Mouse (Mus musculus) gastrocnemius, postnatal 36 days (tissue): ENCODE results near the gene Polr3b. TPM values are rescaled to one million over a fixed set of nuclear protein-coding genes. Genes with fewer than 3 reads are reported as not detected.

Source experiments
- DNase-seq, 2 experiments: peaks; one replicate each; pipeline ENCODE4 v3.0.0; 2022
- intact Hi-C: fragments of 180-260 bp; cut with DNase I; formaldehyde crosslinking; loops from one replicate; pipeline ENCODE4 v1.15.1; 2025
- total RNA-seq, 2 experiments: library from RNA; stranded (reverse); gene quantifications; 2 replicates each; pipeline ENCODE4 v1.2.3; 2021

Polr3b gene
- total RNA-seq, 2 experiments from 2014 or later: 8.2 to 10.9 TPM

DNA sequence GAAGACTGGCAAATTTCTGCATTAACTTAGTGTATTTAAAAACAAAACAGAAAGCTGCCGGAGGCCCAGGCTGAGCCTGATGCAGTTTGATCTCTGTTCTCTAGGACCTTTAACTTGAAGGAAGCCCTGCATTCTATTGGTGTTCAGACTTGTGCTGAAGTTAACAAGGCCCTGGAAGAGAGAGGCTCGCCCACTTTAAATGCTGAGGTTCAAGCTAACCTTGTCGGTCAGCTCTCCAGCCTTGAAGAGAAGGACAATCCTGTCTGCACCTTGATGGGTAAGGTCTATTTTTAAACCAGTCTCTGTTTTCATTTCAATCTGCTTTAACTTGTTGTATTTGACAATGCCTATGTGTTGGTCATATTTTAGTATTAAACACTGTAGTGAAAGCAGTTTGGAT is 13.7 kb upstream of the Polr3b start:
- intact Hi-C loops: no loop called here
- DNase-seq: no peak

DNA sequence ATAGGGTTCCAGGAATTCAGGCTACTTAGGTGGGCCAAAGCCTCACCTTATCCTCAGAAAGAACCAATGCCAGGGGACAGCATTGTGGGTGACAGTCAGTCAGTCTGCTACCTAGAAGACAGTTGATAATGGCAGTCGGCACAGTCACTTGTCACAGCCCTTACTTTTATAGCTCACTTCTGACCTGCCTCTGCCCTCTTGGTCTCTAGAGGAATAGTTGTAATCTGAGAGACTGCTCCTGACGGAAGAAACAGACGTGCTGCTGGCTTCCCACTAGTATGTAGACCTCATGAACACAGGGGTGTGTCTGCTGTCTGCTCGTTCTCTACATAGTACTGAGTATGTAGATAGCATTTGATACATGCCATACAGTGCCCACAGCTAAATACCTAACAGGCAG is 11.8 kb upstream of the Polr3b start:
- no peak for DNase-seq
- intact Hi-C loops: no loop called here

DNA sequence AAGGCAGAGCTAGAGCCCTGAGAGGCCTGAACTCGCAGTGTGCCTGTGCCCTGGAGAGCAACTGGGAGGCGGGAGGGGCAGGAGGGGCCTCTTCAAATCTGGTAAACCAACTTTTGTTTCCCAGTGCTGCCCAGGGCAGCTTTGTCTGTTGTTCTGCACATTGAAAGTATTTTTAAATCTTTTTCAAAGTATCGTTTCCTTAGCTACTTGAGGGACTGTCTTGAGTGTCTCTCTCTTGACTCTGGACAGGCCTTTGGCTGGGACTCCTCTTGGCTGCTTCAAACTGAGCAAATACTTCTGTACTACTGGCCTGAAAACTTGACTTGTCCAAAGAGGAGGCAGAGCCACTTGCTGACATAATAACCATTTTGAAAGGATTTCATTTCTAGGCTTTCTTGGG is 11.3 kb upstream of the Polr3b start:
- DNase-seq: no peak
- intact Hi-C loops: no loop called here

GRCm38 (mm10) chr10:84611664-84612063 is 10.4 kb upstream of the Polr3b start:
- intact Hi-C loops: no loop called here
- no peak for DNase-seq

GRCm38 (mm10) chr10:84612281-84612680 is 9.8 kb upstream of the Polr3b start:
- DNase-seq: no peak
- intact Hi-C loops: no loop called here

DNA sequence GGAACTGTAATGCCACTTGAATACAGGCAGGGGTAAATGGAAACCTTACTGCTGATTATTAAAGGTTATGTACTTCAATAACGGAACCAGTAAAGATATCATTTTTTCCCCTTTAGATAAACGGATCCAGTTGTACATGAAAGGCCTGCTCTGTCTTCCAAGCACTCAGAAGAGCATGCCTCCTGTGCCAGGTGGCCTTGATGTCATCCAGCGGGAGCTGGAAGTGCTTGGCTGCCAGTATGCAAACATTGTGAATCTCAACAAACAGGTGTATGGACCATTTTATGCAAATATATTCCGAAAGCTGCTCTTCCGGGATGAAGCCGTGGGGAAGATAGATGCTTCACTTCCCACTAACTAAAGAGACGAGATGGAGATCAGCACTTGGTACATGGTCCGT is 8.7 kb upstream of the Polr3b start:
- no peak for DNase-seq
- intact Hi-C loops: no loop called here

- no peak for DNase-seq
- intact Hi-C loops: no loop called here
These were observed 7.0 kb upstream of the Polr3b start for GRCm38 (mm10) chr10:84615076-84615475.

- intact Hi-C loops: no loop called here
- DNase-seq: no peak
These were observed 9.1 kb downstream of the Polr3b start for GRCm38 (mm10) chr10:84631182-84631581.

- DNase-seq: no peak
- intact Hi-C loops: loop anchor here (1.0 kb wide), 1 partner anchor 514 kb away; no protein-coding TSS in a partner anchor
These were observed 9.9 kb downstream of the Polr3b start for GRCm38 (mm10) chr10:84632005-84632404.

DNA sequence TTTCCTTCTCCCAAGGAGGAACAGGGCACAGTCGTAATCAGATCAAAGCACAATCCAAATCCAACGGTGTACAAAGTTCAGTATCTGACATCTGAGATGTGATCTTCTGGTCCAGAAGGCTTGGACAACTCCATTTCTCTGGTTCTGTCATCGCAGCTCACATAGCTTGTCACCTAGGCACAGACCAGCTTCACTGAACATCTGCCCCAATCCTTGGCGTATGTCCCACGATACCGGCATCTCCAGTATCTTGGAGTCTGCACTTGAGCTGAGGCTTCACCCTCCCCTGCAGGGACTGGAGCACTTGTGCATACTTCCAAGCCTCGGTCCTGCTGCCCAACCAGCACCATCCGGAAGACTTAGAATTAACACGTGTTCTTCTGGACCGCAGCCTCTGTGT is 14.6 kb downstream of the Polr3b start:
- intact Hi-C loops: no loop called here

GRCm38 (mm10) chr10:84638382-84638781 is 16.3 kb downstream of the Polr3b start:
- no peak for DNase-seq
- intact Hi-C loops: no loop called here

More for the DNA sequence above, 14.6 kb downstream of the Polr3b start:
- peak in 1 of 2 experiments; percentile 43 for DNase-seq

DNA sequence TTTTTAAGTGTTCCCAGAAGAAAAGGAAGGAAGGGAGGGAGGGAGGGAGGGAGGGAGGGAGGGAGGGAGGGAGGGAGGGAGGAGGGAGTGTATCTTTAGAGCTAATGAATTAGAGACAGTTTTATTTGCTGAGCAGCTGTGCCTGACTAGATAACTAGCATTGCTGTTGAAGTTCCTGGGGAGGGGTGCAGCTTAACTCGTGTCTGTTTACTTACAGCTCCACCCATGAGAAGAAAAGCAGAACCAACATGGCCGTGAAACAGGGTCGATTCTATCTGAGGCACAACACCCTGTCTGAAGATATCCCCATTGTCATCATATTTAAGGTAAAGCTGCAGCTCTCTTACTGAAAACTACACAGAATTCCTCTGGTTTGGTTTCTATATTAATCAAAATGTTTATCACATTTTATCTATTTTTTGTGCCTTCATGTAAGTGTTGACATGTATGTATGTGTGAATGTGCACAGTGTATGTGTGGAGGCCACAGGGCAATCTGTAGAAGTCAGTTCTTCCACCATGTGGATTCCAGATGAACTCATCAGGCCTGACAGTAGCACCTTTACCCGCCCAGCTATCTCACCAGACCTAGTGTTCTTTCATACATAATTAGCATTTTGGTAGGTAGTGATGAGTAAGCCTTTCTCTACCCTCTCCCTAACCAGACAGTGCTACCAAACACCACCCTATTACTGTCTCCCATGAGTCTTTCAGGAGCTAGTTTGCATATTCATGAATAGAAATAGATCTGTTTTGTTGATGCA is 17.6 kb downstream of the Polr3b start:
- intact Hi-C loops: loop anchor here (5.0 kb wide), 2 partner anchors 348 to 408 kb away; no protein-coding TSS in a partner anchor
- DNase-seq: no peak

GRCm38 (mm10) chr10:84640861-84641260 is 18.8 kb downstream of the Polr3b start:
- no peak for DNase-seq
- intact Hi-C loops: loop anchor here (5.0 kb wide), 2 partner anchors 346 to 406 kb away; no protein-coding TSS in a partner anchor

GRCm38 (mm10) chr10:84641576-84641975 is 19.5 kb downstream of the Polr3b start:
- no peak for DNase-seq
- intact Hi-C loops: loop anchor here (5.0 kb wide), 2 partner anchors 346 to 406 kb away; no protein-coding TSS in a partner anchor

GRCm38 (mm10) chr10:84645940-84646339 is 23.8 kb downstream of the Polr3b start:
- no peak for DNase-seq
- intact Hi-C loops: no loop called here

- intact Hi-C loops: no loop called here
- DNase-seq: no peak
These were observed 24.5 kb downstream of the Polr3b start for GRCm38 (mm10) chr10:84646506-84647102.

DNA sequence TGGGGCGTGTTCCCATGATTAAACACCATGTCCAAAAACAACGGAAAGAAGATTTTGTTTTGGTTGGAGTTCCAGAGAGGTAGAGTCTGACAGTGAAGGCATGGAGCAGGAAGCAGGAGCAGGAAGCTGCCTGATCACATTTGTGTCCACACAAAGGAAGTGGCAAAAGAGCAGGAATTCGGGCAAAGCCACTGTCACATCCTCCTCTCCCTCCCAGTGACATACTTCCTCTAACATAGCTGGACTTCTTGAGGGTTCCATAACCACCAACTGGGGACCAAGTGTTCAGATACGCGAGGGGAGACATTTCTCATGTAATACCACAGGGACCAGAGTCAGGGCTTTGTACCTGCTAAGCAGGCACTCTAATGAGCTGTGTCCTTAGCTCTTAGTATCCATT is 25.2 kb downstream of the Polr3b start:
- DNase-seq: no peak
- intact Hi-C loops: no loop called here

- intact Hi-C loops: no loop called here
- no peak for DNase-seq
These were observed 26.8 kb downstream of the Polr3b start for GRCm38 (mm10) chr10:84648911-84649310.

DNA sequence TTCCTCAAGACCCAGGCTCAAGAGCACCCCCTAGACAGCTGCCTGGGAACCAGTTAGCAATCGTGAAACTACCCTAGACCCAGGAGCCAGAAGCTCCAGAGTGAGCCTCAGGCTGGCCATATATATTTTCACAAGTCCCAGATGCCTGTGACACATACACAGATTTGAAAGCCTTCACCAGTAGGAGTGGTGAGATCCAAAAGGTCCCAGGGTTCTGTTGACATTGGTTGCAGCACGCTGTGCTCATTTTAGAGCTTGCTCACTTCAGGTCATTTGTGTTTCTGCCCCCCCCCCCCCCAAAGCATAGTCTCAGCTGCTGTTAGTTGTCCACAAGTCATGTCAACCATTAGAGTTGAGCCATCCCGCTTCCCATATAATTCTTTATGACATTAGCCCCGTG is 31.9 kb downstream of the Polr3b start:
- DNase-seq: no peak
- intact Hi-C loops: loop anchor here (2.0 kb wide), 1 partner anchor 31 kb away; no protein-coding TSS in a partner anchor

DNA sequence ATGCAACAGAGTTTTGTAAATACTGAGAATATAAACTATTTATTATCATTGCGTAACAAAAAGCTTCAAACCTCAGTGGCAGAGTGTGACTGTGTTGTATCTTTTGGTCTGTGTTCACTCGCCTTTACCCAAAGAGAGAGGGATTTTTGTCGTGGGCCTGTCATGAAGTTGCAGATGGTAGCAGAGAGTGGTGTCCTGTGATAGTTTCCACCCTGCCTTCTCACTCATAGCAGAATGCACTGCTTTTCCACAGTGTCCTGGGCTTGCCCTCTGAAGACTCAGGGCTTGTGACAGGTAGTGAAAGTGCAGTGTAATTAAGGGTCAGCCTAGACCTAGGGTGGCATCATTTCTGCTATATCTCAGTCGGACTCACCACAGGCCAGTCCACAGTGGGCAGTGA is 32.6 kb downstream of the Polr3b start:
- no peak for DNase-seq
- intact Hi-C loops: loop anchor here (2.0 kb wide), 1 partner anchor 30 kb away; no protein-coding TSS in a partner anchor

DNA sequence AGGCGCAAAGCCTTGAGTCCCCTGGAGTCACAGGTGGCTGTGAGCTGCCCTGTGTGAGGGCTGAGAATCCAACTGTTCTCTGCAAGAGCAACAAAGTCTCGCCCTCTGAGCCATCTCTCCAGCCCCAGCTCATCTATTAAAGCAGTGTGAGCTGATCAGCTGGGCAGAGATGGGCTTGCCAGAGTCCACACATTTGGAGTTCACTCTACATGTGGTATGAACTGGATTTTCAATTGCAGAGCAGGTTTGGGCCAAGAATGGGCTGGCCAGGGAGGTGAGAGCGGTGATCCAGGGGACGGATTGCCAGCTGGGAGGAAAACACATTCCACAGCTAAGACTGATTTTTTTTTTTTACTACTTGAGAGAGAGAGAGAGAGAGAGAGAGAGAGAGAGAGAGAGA is 34.5 kb downstream of the Polr3b start:
- intact Hi-C loops: no loop called here
- DNase-seq: peak; percentile 50 to 65
